Mouse (Mus musculus) spleen, postnatal 10 days (tissue): ENCODE results near the gene Gm21961.

ENCODE experiments used
- DNase-seq, 2 experiments: peaks; one replicate each; pipeline ENCODE4 v3.0.0; 2021 to 2022; ENCODE audit warnings: low spot score in 2 of 2

The Gm21961 gene

GRCm38 (mm10) chr15:65014804-65015203 lies at the start of gene Gm21961:
Gene Gm21961 (minus strand): TSS chr15:65014904.
- DNase-seq: no peak

GRCm38 (mm10) chr15:65041999-65042398 lies 27.3 kb upstream of the Gm21961 start:
- no peak for DNase-seq

- peak in 1 of 2 experiments; percentile 21 for DNase-seq
These were observed 24.5 kb upstream of the Gm21961 start for GRCm38 (mm10) chr15:65039216-65039615.

- DNase-seq: no peak
These were observed 3.3 kb upstream of the Gm21961 start for GRCm38 (mm10) chr15:65017971-65018370.

- no peak for DNase-seq
These were observed 8.5 kb downstream of the Gm21961 start for GRCm38 (mm10) chr15:65006177-65006576.

GRCm38 (mm10) chr15:64994498-64994897 lies 20.2 kb downstream of the Gm21961 start:
- DNase-seq: no peak

GRCm38 (mm10) chr15:64979976-64980375 lies 34.7 kb downstream of the Gm21961 start:
- DNase-seq: no peak

GRCm38 (mm10) chr15:64976044-64976805 lies 38.5 kb downstream of the Gm21961 start:
- no peak for DNase-seq
